Mouse (Mus musculus): ENCODE measurements around the gene Fam219b.

- TF ChIP-seq CTCF (IDR thresholded peaks at IDR 0.05; ENCODE audit: low read depth) = no peak
- TF ChIP-seq EP300 (IDR thresholded peaks at IDR 0.05; ENCODE audit: low read depth) = no peak
These were observed at the start of gene Fam219b for GRCm38 (mm10) chr9:57537044-57537727.

Data from liver, embryonic 14.5 days (tissue).